Mouse (Mus musculus) right cerebral cortex, adult 2 months (tissue): ENCODE data around the gene Tcirg1.

Experiments
- DNase-seq, 2 experiments: peaks; one replicate each; pipeline ENCODE4 v3.0.0; 2021 to 2022; ENCODE audit warnings: low spot score in 2 of 2

Gene Tcirg1

GRCm38 (mm10) chr19:3851979-3852681 lies 54.8 kb downstream of the Tcirg1 start:
- peak; percentile 40 to 52 for DNase-seq

DNA sequence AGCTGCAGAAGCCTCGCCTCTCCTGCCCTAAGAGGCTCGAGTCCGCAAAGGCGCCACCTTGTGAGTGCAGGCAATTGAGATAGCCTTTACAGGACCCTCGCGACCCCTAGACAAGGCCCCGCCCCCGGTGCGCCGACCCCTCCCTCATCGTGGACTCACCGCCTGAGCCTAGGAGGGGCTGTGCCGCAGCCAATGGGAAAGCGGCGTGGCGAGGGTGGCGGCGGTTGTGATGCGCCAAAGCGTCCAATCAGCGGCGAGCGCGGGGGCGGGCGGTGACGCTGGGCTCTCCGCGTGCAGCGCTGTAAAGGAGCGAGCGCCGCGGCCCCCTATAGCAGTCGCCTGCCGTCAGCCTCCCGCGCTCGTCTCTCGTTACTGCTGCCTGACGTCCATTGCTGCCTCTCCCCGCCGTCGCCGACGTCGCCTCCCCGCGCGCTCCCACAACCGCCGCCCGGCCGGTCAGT lies 55.4 kb downstream of the Tcirg1 start, which contains the start of gene Chka:
Gene Chka (plus strand): TSS at position 272 of the 461 bp plus-strand sequence.
- peak; percentile 98 to 99 for DNase-seq

DNA sequence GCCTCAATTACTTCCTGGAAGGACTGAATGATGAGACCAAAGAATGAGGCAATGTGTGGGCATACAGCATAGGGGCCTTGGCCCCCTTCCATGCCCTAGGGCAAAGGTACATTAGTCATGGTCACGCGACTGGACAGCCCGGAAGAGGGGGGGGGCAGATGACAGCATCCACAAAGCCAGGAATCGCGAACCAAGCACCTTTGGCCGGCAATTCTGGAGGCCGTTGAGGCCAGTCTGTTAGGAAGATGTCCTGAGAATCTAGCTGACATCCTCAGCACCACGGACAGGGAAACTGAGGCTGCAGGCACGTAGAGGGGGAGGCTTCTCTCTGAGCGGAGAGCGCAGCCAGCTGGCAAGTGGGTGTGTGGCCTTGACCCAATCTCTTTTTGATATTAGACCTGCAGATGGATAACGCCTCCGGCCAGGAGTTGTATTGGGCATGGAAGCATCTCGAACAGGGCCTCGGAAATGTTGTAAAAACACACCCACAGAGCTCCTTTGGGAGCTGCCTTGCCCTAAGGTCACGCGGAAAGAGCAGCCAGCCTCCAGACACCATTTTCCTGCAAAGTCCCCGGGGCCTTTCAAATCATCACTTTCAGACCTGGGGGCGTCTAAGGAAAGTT lies 56.0 kb downstream of the Tcirg1 start:
- DNase-seq: peak in 1 of 2 experiments; percentile 24

DNA sequence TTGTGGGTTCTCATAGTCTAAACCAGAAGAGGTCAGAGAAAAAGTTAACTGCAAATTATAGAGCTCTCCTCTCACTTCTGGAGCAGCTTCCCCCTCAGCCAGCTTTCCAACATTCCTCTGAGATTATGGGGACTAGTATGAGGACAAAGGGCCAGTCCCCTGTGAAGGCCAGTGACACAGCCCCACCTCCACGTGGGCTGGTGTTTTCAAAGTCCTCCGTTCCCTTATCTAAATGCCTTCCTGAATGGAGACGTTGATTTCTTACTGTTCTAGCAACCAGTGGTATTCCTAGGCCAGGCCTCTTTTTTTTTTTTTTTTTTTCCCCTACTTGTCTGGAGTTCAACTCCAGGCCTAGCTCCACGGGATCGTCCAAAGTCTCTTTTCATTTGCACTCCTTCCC lies 56.9 kb downstream of the Tcirg1 start:
- no peak for DNase-seq

DNA sequence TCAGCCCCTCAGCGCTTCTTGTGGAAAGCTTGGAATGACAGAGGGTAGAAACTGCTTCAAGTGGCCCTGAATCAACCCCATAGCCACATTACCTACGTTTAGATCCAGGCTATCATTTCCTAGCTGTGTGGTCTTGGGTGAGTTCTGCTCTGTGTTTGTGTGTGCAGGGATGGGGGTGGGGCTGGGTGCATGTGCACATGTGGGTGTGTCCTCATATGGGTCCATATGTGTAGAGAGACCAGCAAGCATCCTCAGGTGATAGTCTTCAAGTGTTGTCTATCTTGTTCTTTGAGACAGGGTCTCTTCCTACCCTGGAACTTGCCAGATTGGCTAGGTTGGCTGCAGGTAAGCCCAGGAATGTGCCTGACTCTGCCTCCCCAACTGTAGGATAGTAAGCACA lies 57.7 kb downstream of the Tcirg1 start:
- no peak for DNase-seq

- DNase-seq: no peak
Observed at GRCm38 (mm10) chr19:3848207-3848808, 58.6 kb downstream of the Tcirg1 start.

- DNase-seq: no peak
Observed at GRCm38 (mm10) chr19:3847711-3848110, 59.2 kb downstream of the Tcirg1 start.

DNA sequence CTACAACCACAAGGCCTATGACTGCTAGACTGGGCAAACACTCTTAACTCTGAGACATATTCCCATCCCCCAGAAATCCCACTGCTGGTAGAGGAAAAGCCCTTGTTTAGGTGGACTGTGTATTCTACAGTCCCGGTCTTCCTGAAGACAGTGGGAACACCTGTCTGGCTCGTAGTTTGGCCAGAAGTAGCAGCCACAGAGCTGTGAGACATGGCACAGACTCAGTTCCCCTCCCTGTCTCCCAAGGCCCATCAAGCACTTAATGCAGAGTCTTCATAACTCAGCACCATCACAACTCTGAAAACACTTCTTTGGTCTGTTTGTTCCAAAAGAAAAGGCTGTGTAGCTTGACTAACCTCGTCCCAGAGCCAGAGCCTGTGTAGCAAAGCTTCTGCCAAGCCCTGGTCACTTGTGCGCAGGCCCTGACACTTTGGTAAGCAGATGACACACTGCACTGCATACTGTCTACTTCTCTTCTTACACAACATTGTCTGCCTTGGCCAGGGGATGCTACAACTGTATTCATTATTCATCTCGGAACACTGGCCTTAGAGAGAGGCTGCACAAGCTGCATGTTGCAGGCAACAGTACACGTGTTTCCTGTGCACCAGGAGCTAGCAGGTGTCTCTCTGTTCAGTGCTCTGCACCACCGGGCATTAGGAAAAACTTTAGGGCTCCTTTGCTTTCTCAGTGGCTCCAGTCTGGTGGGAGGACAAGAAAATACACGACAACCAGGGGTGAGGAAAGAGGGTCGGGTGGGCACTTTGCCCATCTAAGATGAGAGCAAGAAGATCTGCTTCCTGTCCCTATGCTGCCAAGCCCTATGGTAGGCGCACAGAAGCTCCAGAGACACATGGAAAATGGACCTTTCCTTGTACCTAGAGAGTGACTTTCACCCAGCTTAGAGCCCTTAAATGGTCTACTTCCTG lies 60.0 kb downstream of the Tcirg1 start:
- no peak for DNase-seq
